Mouse (Mus musculus) CD4-positive, CD25-positive, alpha-beta regulatory T cell, adult 4 months (primary cell): ENCODE measurements at regions not wholly inside any gene's neighbourhood (a gene's known extent, or its start where the extent isn't known, plus 50 kb on each side); places are given as distances from the start of the nearest gene placed in this dataset.

Experiments
- ATAC-seq: one replicate; pipeline ENCODE4 v1.8.0; 2017

DNA sequence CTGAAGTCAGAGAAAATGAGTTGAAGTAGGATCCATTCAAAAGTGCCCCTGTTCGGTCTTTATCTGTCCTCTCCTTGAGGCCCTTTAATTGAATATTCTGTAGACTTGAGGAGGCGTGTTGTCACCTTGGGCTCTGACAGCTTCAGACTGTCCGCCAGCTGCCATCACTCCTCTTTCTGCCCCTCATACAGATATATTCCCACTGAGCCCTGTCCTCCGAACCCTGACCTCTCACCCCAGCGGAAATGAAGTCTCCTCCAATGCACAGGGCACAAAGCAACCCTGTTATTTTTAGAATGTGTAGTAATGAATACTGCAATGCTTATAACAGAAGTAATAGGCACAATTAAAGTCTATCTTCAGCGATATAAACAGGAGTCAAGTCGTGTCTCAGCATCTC is 117.4 kb upstream of the Gm14444 start:
- no peak for ATAC-seq

DNA sequence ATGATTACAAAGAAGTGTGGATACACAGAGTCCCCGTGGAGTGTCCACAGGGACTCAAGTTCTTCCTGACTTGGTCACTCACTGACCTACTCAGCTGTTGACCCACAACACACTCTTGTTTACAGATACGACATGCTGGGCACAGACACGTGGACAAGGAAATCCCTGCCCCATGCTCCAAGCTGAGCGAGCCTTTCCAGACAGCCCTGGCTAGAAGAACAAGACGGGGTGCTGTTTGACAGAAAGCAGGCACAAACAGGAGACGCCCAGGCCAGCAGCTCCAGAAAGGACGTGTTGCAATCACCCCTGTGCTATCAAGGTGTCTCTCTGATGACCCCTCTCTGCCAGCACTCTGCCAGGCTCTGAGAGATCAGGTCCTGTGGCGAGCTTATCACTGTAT is 112.6 kb upstream of the Gm14444 start:
- no peak for ATAC-seq

DNA sequence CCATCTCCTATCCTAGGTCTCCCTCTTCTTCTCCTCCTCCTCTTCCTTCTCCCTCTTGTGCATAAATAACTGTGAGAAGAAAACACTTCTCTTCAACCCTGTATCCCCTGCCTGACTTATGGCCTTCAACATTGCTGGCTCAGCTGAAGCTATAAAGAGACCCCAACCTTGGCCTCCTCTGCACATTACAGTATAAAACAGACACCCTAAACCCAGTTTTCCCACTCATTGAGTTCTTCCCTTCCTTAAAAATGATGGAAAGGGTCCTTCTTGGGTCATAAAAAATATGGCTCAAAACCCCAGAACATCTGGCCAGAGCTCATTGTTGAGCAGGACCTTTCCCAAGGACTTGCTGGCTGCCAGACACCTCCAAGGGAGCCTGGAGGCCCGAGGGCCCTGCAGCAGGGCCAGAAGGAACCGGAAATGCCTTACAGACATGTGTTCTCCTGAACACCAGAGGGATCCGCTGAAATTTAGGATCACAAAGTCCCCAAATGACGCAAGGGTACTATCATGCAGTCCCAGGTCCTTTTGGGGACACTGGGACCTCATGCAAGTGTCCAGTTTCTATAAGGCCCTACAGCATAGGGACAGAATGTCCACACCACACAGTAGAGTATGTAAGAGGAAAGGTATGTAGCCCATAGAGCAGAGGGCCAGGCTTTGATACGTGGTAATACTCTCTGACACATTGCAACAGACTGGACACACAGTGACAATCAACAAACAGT is 109.9 kb upstream of the Gm14444 start:
- ATAC-seq = no peak

DNA sequence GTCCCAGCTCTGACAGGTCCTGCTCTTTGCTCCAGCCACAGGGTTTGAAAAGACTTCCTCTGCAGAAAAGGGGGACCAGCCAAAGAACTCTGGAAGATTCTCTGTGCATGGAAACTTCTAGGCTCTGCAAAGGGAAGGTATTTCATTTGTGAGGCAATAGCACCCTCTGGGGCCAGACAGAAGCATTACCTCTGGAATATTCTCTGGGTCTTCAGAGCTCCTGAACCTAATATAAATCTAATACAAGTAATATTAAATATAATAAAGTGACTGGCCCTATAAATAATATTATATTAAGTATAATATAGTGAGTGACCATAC is 109.4 kb upstream of the Gm14444 start:
- no peak for ATAC-seq

DNA sequence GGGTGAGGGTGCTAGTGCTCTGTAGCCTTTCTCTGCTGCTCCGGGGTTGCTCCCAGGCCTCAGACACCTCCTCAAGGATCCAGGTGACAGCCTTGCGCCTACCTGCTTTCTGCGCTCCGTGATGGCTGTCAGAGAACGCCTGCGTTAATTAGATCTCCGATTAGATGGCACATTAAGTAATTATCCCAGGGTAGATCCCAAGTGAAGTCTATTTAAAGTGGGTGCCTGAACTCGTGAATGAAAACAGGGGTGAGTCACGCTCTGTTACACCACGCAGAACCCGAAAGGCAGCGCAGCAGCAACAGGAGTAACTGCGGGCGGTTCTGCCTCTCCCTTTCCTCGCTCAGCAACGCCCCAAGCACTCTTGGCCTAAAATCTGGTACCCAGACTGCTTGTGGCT is 108.2 kb upstream of the Gm14444 start:
- no peak for ATAC-seq

DNA sequence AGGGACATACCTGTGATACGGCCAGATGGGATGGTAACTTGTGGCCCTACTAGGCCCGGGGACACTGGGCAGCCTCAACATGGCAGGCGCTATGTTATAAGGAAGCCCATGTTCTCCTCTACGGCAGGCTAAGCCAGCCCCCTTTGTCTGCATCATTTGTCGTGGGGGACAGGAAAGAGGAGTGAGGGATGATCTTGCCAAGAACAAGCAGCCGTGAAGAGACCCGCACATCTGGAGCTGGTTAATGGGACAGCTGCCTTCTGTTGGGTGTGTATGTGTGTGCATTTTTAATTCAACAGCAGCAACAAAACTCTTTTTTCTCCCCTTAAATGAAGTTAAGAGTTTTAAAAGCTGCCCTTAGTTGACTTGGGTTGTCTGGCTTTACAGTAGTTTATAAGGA is 106.4 kb upstream of the Gm14444 start:
- no peak for ATAC-seq

DNA sequence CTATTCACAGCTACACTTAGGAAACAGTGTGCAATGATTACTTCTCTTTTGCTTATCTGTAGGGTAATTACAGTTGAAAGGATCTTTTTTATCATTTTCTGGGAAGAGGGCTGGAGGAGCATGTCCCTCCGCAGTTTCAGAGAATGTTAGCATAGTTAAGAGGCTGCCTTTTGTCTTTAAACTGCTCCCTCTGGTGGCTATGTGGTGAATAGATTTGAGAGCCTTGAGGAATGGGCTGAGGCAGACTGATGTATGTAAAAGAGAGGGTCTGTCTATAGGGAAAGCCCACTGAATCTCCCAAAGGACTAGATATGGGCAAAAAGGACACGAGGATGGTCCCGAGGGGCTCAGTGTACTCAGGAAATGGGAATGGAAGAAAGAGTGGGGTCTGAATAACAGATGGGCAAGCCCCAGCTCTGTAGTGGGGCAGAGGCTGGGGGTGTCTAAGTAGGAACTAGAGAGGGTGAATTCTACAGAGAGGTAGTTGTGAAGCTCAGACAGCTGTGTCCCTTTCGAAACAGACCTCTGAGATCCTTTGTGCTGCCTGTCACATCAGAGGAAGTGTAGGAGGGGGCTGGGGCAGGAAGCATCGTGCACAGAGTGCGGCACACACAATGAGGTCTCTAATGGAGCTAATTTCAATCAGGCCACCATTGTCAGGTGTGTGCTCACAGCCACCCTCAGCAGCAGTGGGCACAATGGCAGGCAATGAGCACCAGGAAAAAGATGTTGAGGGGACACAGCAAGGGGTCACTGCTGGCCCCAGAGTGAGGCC is 104.0 kb upstream of the Gm14444 start:
- ATAC-seq = peak; percentile 60

DNA sequence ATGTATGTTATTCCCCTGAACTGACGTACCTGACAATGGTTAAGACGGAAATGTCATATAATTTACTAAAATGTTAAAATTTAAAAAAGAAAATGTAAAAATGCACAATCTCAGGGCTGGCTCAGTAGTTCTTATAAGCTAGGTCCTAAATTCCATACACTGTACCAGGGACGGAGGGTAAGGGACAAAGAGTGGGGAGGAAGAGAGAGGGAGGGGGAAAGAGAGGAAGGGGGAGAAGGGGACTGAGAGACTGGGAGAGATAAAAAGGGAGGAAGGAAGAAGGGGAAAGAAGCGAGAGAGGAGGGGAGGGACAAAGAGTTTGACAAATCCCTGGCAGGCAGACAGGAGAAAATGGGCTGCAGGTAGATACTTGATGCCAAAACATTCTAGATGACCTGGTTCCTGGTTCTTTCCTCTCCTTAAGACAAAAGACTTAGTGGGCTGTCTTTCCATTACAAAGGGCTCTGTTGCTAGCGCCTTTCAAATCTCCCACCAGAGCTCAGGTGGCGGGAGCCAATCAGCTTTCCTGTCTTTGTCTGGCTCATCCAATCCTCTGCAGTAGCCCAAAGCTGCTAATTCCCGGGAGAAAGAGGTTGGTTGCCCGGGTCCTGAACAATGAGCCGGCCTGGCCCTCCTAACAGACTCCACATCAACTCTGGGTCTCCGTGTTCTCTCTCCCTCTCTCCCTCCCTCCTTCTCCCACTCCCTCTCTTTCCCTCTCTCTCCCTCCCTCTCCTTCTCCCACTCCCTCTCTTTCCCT is 92.7 kb upstream of the Gm14444 start:
- no peak for ATAC-seq

DNA sequence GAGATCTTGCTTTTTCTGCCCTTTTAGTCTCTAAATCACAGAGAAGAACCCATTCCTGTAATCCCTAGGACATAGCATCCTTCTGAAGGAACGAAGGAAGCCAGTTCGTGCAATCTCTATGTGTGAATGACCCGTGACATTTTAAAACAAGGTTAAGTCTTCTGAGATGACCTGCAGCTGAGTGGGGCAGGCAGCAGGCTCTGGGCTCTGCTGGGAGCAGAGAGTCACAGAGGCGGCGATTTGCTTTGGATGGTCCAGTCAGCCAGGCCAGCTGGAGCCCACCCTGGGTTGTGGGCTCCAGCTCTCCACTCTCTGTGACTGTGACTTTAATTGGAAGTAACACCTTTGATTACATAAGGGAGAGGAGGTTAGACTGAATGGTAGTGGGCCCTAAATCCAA is 92.1 kb upstream of the Gm14444 start:
- ATAC-seq = no peak

DNA sequence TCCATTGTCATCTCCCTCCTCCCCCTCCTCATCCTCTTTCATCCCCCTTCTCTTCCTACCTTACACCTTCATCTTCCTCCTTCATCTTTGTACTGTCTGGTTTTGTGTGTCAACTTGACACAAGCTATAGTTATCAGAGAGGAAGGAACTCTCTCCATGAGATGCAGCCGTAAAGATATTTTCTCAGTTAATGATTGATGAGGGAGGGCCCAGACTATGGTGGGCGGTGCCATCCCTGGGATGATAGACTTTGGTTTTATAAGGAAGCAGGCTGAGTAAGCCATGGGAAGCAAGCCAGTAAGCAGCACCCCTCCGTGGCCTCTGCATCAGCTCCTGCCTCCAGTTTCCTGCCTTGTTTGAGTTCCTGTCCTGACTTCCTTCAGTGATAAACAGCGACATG is 87.8 kb upstream of the Gm14444 start:
- ATAC-seq = no peak

DNA sequence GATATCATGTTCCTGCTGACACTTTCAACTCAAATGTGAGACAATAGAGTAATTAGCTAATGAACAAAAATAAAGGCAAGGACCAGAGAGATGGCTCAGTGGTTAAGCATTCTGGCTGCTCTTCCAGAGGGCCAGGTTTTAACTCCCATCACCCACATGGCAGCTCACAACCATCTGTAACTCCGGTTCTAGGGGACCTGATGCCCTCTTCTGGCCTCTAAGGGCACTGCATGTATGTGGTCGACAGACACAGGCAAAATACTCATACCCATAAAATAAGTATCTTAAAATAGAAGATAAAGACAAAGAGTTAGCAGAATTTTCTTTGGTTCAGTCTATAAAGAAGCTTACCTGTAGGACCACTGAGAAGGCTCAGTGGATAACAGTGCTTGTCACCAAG is 80.3 kb upstream of the Gm14444 start:
- ATAC-seq = no peak

DNA sequence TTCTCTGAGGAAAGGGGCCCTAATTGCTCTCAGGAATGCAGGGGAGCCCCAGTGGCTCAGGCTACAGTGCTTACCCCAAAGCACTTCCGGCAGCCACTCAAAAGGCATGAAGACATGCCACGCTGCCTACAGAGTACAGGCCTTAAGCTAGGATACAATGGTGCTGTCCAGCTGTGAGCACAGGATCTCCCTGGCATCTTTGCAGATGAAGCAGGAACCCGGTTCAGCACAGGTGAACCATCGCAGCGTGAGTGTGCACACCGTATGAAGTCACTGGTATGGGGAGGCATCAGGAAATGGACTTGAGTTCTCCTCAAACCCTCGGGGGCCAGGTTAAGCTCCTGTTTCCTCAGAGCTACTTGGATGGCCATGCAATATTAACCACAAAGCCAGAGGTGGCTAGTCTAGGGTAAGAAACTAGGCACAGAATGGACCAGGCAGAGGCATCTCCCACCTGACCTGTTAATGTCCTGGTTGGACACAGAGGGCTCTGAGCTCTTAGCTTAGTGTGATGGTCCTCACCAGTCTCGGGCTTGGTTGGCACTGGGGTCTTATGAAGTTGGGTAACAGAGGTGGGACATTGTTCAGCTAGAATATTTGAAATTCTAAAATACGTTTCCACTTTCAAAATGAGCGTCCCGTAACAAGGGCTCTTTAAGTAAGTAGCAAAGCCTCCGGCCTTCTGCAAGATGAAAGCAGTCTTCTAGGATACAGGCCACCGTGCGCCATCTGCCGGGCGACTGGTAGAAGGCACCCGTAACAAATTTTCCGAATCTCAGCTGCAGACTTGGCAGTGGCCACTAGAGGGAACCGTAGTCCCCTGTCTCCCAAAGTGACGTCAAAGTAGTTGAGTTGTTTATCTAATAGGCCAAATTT is 77.7 kb upstream of the Gm14444 start:
- peak; percentile 94 for ATAC-seq

DNA sequence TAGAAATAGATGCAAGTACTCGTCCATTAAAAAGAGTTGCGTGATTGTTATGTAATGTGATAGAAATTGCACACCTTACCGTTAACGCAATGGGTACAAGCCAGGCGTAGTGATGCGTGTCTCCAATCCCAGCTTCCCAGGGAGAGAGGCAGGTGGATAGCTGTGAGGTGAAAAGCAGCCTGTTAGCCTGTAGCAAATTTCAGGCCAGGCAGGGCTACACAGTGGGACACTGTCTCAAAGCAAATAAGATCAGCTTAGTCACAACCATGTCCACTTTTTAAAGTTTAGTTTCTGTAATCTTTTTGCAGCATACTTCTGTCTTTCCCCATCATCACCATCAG is 77.1 kb upstream of the Gm14444 start:
- ATAC-seq = no peak

DNA sequence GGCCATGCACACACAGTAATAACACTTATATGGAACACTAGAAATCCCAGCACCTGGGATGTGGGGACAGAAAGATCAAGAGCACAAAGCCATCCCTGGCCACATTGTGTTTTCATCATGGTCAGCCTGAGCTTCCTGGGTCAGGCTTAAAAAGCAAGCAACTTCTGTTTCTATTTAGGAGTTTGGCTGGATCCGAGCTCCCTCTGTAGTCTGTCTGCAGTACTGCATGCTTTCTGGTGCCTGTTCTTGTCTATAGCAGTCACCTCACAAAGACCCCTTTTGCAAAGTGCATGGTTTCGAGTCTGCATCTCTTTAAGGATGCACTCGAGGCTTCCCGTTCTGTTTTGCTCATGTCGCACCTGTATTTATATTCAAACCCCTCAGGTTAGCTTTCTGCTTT is 73.4 kb upstream of the Gm14444 start:
- peak; percentile 37 for ATAC-seq

DNA sequence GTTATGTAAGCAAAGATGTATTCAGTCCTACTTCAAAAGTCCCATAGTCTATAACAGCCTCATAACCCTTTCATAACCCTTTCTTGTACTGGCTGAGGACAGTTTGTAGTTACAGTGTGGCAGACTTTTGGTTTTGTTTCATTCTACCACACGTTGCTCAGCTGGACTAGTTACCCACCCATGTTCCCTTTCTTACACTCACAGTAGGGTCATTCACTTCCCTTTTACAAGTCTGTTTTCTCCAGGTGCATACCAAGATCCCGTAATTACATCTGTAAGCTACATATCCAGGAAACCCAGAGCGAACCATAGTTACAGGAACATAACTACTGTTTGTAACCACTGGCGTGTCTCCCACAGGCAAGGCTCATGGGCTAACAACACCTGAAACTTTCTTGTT is 72.1 kb upstream of the Gm14444 start:
- ATAC-seq = no peak

DNA sequence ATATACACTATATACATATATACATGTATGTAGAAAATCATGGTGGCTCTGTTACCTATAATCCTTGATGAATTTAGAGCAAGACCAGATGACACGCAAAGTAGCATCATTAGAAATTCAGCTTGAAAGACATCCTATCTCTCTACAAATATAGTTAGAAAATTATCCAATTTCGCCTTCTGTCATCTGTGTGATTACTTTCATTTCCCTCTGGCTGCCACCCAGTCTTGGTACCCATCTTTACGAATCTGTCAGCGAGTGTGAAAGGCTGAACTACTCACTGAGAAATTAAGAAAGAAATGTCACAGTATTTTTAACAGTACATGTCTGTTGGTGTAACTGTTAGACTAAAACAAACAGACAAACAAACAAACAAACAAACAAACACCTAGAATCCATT is 67.8 kb upstream of the Gm14444 start:
- ATAC-seq = no peak

DNA sequence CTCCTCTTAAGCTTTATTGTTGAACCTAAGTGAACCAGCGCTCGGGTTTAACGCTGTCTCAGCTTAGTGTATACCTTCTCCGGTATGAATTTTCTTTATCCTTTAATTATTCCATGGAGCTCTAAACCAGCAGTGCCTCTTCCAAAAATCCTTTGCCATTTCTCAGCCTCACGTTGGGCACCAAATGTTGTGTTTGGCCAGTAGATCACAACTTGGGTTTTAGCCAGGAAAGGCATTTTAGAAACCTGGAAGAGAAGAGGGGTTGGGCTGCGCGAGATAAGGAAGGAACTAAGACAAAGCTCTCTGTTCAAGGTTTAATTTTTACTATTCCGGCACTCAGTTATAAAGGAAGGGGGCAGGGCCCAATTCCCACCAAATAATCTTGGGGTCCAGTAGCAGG is 61.9 kb upstream of the Gm14444 start:
- ATAC-seq = no peak
